Comparison of ENCODE assay signal across 27 mouse cellular contexts in genomic region chr14:73390196-73390595, GRCm38 (mm10). TPM values are rescaled to one million over a fixed set of nuclear protein-coding genes. Genes with fewer than 3 reads are reported as not detected.
DNase-seq lines count a peak whose midpoint lies in the region; ATAC-seq and TF ChIP-seq lines count a peak whose summit lies in the region.
"Had no signal": no experiment of that assay in that cellular context is flagged by ENCODE, and none has a peak within 500 bp of the region (broad histone marks: within the 10 kb centered on the region; RNA-seq: fewer than 3 reads in every experiment).

No protein-coding gene starts in this region.

- no peak overlapping the region for H3K4me3 ChIP-seq in heart, adult 2 months
- H3K4me3 ChIP-seq in G1E (ENCODE audit: low read depth, low read length): no peak overlapping the region; the same call in 1 of the 2 replicates
- H3K4me3 ChIP-seq: embryonic facial prominence, embryonic 13.5 days; embryonic facial prominence, embryonic 15.5 days; erythroblast, embryonic 14.5 days; forebrain, embryonic 10.5 days; forebrain, embryonic 12.5 days had no signal

- DNase-seq in heart, adult 11 months: peak; percentile 68
- DNase-seq in heart, adult 2 months: no peak
- no peak for DNase-seq in G1E (ENCODE audit: low spot score)
- DNase-seq in spleen, postnatal 14 days (ENCODE audit: low spot score in 2 of 2): no peak
- DNase-seq in gastrocnemius, postnatal 4 days (ENCODE audit: low spot score in 2 of 2): no peak
- DNase-seq: adrenal gland, adult 8-10 months; adrenal gland, postnatal 14 days; adrenal gland, postnatal 36 days; B cell, adult 2 months; cerebellum, adult 11-12 months; cerebellum, adult 2 months; cerebellum, adult 9-11 months; cerebellum, postnatal 14 days; cerebellum, postnatal 36 days; embryo, embryonic 11 days had no signal

- 87% methylated on average over 2 of the region's 2 CpGs for WGBS in heart, adult 2 months

- H3K36me3 ChIP-seq in heart, adult 2 months (ENCODE audit: control insufficient read depth, insufficient read depth, low read length): peaks cover 4% of the 10 kb centered on the region; the same call in 1 of the 2 replicates
- H3K36me3 ChIP-seq in G1E (replicated peaks): no peaks in the 10 kb centered on the region
- H3K36me3 ChIP-seq: embryonic facial prominence, embryonic 13.5 days; embryonic facial prominence, embryonic 15.5 days; forebrain, embryonic 10.5 days; forebrain, embryonic 12.5 days had no signal

- H3K27ac ChIP-seq in heart, adult 2 months: no peak overlapping the region
- H3K27ac ChIP-seq: embryonic facial prominence, embryonic 13.5 days; forebrain, embryonic 10.5 days; forebrain, embryonic 12.5 days had no signal

- no peak for TF ChIP-seq CTCF in heart, adult 2 months (IDR thresholded peaks at IDR 0.05)
- no peak for TF ChIP-seq CTCF in G1E (IDR thresholded peaks at IDR 0.05; ENCODE audit: low read depth, low read length)

- intact Hi-C loops in heart, adult 2 months (cut with DNase I): no loop called here

- H3K27me3 ChIP-seq in heart, adult 2 months (ENCODE audit: control insufficient read depth, insufficient read depth, low read length): no peaks in the 10 kb centered on the region
- H3K27me3 ChIP-seq in G1E (ENCODE audit: insufficient read depth, low read length): no peaks in the 10 kb centered on the region
- H3K27me3 ChIP-seq: CH12.LX; embryonic facial prominence, embryonic 13.5 days; embryonic facial prominence, embryonic 15.5 days; Patski had no signal

- peak; percentile 73 for ATAC-seq in G1E (ENCODE audit: extremely low read depth, insufficient number of reproducible peaks, low FRiP score, poor library complexity, severe bottlenecking)
- ATAC-seq in megakaryocyte progenitor cell, adult 5-6 weeks (replicated peaks; ENCODE audit: poor library complexity): 0 out of 2 replicates have a peak, but pooled peaks have one; percentile 20
- ATAC-seq: activated CD4-positive, CD25-positive, alpha-beta regulatory T cell, adult 4 months; CD4-positive, CD25-positive, alpha-beta regulatory T cell, adult 4 months; forebrain, embryonic 14.5 days; forebrain, embryonic 16.5 days; Patski had no signal

- no peak for TF ChIP-seq POLR2A in heart, adult 2 months (IDR thresholded peaks at IDR 0.05; ENCODE audit: insufficient read depth, low read depth, low read length)

- H3K79me2 ChIP-seq in heart, adult 2 months (replicated peaks; ENCODE audit: control insufficient read depth, insufficient read depth, low read length): no peaks in the 10 kb centered on the region

- no peaks in the 10 kb centered on the region for H3K9me3 ChIP-seq in G1E (replicated peaks)
- H3K9me3 ChIP-seq: embryonic facial prominence, embryonic 13.5 days; embryonic facial prominence, embryonic 15.5 days; forebrain, embryonic 10.5 days; forebrain, embryonic 12.5 days had no signal

- H3K9ac ChIP-seq in heart, adult 2 months (ENCODE audit: low read depth, low read length): no peak overlapping the region
- H3K9ac ChIP-seq: embryonic facial prominence, embryonic 13.5 days; embryonic facial prominence, embryonic 15.5 days; forebrain, embryonic 12.5 days had no signal

- no peak for TF ChIP-seq EP300 in heart, adult 2 months (IDR thresholded peaks at IDR 0.05; ENCODE audit: insufficient read depth, low read depth, low read length)

- peaks cover 11% of the 10 kb centered on the region for H3K4me1 ChIP-seq in heart, adult 2 months (ENCODE audit: control insufficient read depth, insufficient read depth, low read length)
- peaks cover 74% of the 10 kb centered on the region for H3K4me1 ChIP-seq in G1E (ENCODE audit: insufficient read depth, low read depth, low read length)

RNA-seq across cellular contexts. Expression of gene Itm2b, which starts 5.1 kb away (rescaled TPM):
- 100 to 1,000 TPM; 724 to 814 TPM for total RNA-seq in heart, adult 2 months (2021)
- 771 and 1,125 TPM in 2 replicates for polyA plus RNA-seq in heart, adult 2 months (2012; rRNA removed)
- 474 and 507 TPM in 2 replicates for total RNA-seq in G1E (2014; fragmentation: Nextera tagmentation)
- 523 and 553 TPM in 2 replicates for total RNA-seq in G1E (2017)
- 104 and 121 TPM in 2 replicates for polyA plus RNA-seq in G1E (2012)
- total RNA-seq in megakaryocyte progenitor cell, adult 5-6 weeks (2015): 1,237 and 1,336 TPM in 2 replicates
- total RNA-seq in megakaryocyte progenitor cell, adult 5-6 weeks (2017): 1,026 and 1,067 TPM in 2 replicates
- 100 to 1,000 TPM; 486 to 491 TPM for total RNA-seq in gastrocnemius, postnatal 4 days (2021)
